Mouse (Mus musculus) hindbrain, embryonic 11.5 days (tissue): Measurements from ENCODE around the gene Idh2. TPM values are rescaled to one million over a fixed set of nuclear protein-coding genes. Genes with fewer than 3 reads are reported as not detected.
"Not testable (repeated sequence)": the region's sequence is repeated elsewhere in the genome, so short reads cannot be mapped to it uniquely, and the experiment has no call there.

Experiments
- ATAC-seq: fragments of 200-750 bp; cut with Nextera tagmentation; 2 replicates; pipeline ENCODE4 v1.8.0; 2017; ENCODE audit warnings: mild to moderate bottlenecking, moderate TSS enrichment, moderate library complexity; ENCODE audit not compliant: low FRiP score
- DNase-seq: peaks from one replicate; pipeline ENCODE4 v3.0.0-alpha.2; 2015; ENCODE audit warnings: low spot score
- H3K27ac ChIP-seq: fragments of 300-500 bp; sonication (generic); 2 replicates; pipeline ENCODE4 v1.5.1; 2014; ENCODE audit warnings: mild to moderate bottlenecking, low read depth, low read length
- H3K27me3 ChIP-seq: fragments of 300-500 bp; sonication (generic); 2 replicates; pipeline ENCODE4 v1.6.1; 2014; ENCODE audit warnings: mild to moderate bottlenecking, low read length, moderate library complexity, mixed read lengths; ENCODE audit not compliant: control insufficient read depth, insufficient read depth
- H3K36me3 ChIP-seq: fragments of 300-500 bp; sonication (generic); 2 replicates; pipeline ENCODE4 v1.6.1; 2014; ENCODE audit warnings: mild to moderate bottlenecking, low read length, moderate library complexity, mixed read lengths; ENCODE audit not compliant: control insufficient read depth, insufficient read depth
- H3K4me1 ChIP-seq: fragments of 300-500 bp; sonication (generic); replicated peaks from 2 replicates; pipeline ENCODE4 v1.6.1; 2014; ENCODE audit warnings: low read length, mixed read lengths; ENCODE audit not compliant: control insufficient read depth, insufficient read depth
- H3K4me2 ChIP-seq: fragments of 300-500 bp; sonication (generic); replicated peaks from 2 replicates; pipeline ENCODE4 v1.6.1; 2014; ENCODE audit warnings: mild to moderate bottlenecking, low read depth, low read length
- H3K4me3 ChIP-seq: fragments of 300-500 bp; sonication (generic); 2 replicates; pipeline ENCODE4 v1.5.1; 2014; ENCODE audit warnings: low read depth, low read length
- H3K9ac ChIP-seq: fragments of 300-500 bp; sonication (generic); 2 replicates; pipeline ENCODE4 v1.6.1; 2014; ENCODE audit warnings: low read depth, low read length
- H3K9me3 ChIP-seq: fragments of 300-500 bp; sonication (generic); 2 replicates; pipeline ENCODE4 v1.6.1; 2016; ENCODE audit warnings: low read length; ENCODE audit not compliant: control insufficient read depth
- WGBS: fragments of 180-500 bp; shearing (Covaris S2); extraction: QIAGEN DNeasy Blood & Tissue Kit; methylation state at CpG from one replicate; pipeline ENCODE4 v1.1.7; 2014; 5-methylcytosine and 5-hydroxymethylcytosine counted together
- polyA plus RNA-seq: library from polyadenylated mRNA; unstranded; fragments of >200 nt; fragmentation: Nextera tagmentation; extraction: Ambion mirVana; gene quantifications from 2 replicates; pipeline ENCODE4 v1.2.1, GENCODE M21; 2014

The Idh2 gene
- polyA plus RNA-seq, 1 experiment from 2014 or later = 331 TPM

DNA sequence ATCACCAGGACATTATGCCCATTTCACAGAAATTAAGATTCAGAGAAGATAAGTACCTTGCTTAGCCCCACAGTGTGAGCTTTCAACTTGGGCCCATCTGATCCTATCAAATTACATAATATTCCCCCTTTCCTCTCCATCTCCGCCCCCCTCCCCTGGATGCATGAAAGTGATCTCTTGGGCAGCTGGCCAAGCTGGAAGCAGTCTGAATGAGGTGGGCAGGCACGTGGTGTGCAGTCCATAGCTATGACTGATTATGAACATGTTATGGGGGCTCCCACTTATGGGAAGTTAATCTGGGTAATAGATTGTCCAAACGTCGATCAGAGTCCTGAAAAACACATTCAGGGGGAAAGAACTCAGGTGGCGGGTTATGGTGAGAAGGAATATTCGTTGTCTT is 63.4 kb downstream of the Idh2 start:
- ATAC-seq = no peak

DNA sequence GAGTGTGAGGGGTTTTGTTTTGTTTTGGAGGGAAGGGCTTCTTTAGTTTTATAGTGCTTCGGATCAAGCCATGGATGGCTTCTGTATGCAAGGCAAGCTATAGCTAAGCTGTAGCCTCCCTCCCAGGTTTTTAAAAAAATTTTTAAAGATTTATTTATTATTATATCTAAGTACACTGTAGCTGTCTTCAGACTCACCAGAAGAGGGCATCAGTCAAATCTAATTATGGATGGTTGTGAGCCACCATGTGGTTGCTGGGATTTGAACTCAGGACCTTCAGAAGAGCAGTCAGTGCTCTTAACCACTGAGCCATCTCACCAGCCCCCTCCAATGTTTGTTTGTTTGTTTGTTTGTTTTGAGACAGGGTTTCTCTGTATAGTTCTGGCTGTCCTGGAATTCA is 64.8 kb downstream of the Idh2 start:
- not testable (repeated sequence) for DNase-seq, H3K9me3 ChIP-seq, H3K27ac ChIP-seq, H3K4me1 ChIP-seq, H3K9ac ChIP-seq, H3K36me3 ChIP-seq, H3K27me3 ChIP-seq, ATAC-seq, H3K4me2 ChIP-seq, H3K4me3 ChIP-seq
- WGBS = 97% methylated on average over 1 of the region's 1 CpGs

More for the DNA sequence above, 63.4 kb downstream of the Idh2 start:
- no peaks in the 10 kb centered on the region for H3K36me3 ChIP-seq
- H3K9ac ChIP-seq = no peak overlapping the region
- no peak overlapping the region for H3K4me2 ChIP-seq
- WGBS = 78% methylated on average over 6 of the region's 6 CpGs
- H3K27me3 ChIP-seq = no peaks in the 10 kb centered on the region
- no peak overlapping the region for H3K4me3 ChIP-seq
- no peaks in the 10 kb centered on the region for H3K9me3 ChIP-seq
- peaks cover 10% of the 10 kb centered on the region for H3K4me1 ChIP-seq
- H3K27ac ChIP-seq = no peak overlapping the region
- DNase-seq = no peak

- no peak overlapping the region for H3K4me3 ChIP-seq
- H3K9ac ChIP-seq = no peak overlapping the region
- no peak overlapping the region for H3K4me2 ChIP-seq
- ATAC-seq (no peak), DNase-seq (no peak)
- H3K4me1 ChIP-seq = peaks cover 6% of the 10 kb centered on the region; the same call in 1 of the 2 replicates
- no peaks in the 10 kb centered on the region for H3K36me3 ChIP-seq
- H3K27ac ChIP-seq = no peak overlapping the region
- H3K9me3 ChIP-seq = no peaks in the 10 kb centered on the region
- 63% methylated on average over 2 of the region's 2 CpGs for WGBS
- no peaks in the 10 kb centered on the region for H3K27me3 ChIP-seq
Observed at GRCm38 (mm10) chr7:80049746-80050145, 65.4 kb downstream of the Idh2 start.

DNA sequence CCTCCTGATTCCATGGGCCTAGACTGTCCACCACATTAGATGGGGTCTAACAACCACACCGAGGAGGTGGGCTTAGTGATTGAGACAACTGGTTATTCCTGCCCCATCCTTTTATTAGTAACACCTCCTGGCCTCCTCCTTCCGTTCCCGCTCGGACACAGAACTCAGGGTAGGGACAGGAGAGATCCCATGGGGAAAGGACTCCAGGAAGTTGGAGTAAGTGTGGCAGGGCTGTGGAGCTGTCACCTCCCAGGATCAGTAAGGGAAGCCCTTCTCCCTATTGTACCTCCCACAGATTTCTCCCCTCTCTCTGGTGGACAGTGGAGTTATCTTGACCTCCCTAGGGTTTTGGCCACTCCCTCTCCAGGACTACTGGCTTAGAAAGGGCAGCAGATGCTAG is 68.2 kb downstream of the Idh2 start:
- no peak overlapping the region for H3K4me3 ChIP-seq
- no peak overlapping the region for H3K4me2 ChIP-seq
- no peak overlapping the region for H3K27ac ChIP-seq
- WGBS = 80% methylated on average over 4 of the region's 4 CpGs
- H3K9ac ChIP-seq = no peak overlapping the region
- H3K9me3 ChIP-seq = no peaks in the 10 kb centered on the region
- H3K4me1 ChIP-seq = peaks cover 11% of the 10 kb centered on the region; the same call in 1 of the 2 replicates
- no peaks in the 10 kb centered on the region for H3K27me3 ChIP-seq
- no peak for ATAC-seq
- H3K36me3 ChIP-seq = no peaks in the 10 kb centered on the region
- DNase-seq = no peak

Other genes starting within 250 kb of the Idh2 start
- gene Ap3s2, start 194.7 kb downstream of the Idh2 start, polyA plus RNA-seq = 46.6 and 53.8 TPM in 2 replicates
- gene Arpin, start 180.0 kb downstream of the Idh2 start, polyA plus RNA-seq = 22.5 and 24.9 TPM in 2 replicates
- gene Zfp710, start 90.6 kb downstream of the Idh2 start, polyA plus RNA-seq = 26.4 and 28.4 TPM in 2 replicates
- 10.5 and 15.6 TPM in 2 replicates for gene Sema4b, start 71.4 kb upstream of the Idh2 start, polyA plus RNA-seq
- gene Cib1, start 117.4 kb upstream of the Idh2 start, polyA plus RNA-seq = 58.9 and 61.7 TPM in 2 replicates
- 5.0 and 5.6 TPM in 2 replicates for gene Gdpgp1, start 117.5 kb upstream of the Idh2 start, polyA plus RNA-seq
- gene Ttll13, start 131.0 kb upstream of the Idh2 start, polyA plus RNA-seq = 1.1 and 1.4 TPM in 2 replicates
- gene Ngrn, start 145.8 kb upstream of the Idh2 start, polyA plus RNA-seq = 49.5 and 51.6 TPM in 2 replicates
- gene Vps33b, start 154.3 kb upstream of the Idh2 start, polyA plus RNA-seq = 16.6 and 25.2 TPM in 2 replicates
- 182 and 190 TPM in 2 replicates for gene Prc1, start 179.1 kb upstream of the Idh2 start, polyA plus RNA-seq
- 10.1 and 11.7 TPM in 2 replicates for gene Rccd1, start 209.1 kb upstream of the Idh2 start, polyA plus RNA-seq
- gene Unc45a, start 225.6 kb upstream of the Idh2 start, polyA plus RNA-seq = 23.4 and 30.4 TPM in 2 replicates
- gene Hddc3, start 227.7 kb upstream of the Idh2 start, polyA plus RNA-seq = 18.4 and 25.3 TPM in 2 replicates